Mouse (Mus musculus) E14TG2a.4 (cell line): ENCODE results near the gene Dync1i2.

ENCODE experiments used
- CTCF ChIP-seq: conservative IDR thresholded peaks from 2 replicates; pipeline ENCODE4 v1.5.1; 2014; ENCODE audit warnings: low read length
- NANOG ChIP-seq: IDR thresholded peaks from 2 replicates; pipeline ENCODE4 v1.6.1; 2014; ENCODE audit warnings: borderline replicate concordance, low read length, mixed read lengths

DNA sequence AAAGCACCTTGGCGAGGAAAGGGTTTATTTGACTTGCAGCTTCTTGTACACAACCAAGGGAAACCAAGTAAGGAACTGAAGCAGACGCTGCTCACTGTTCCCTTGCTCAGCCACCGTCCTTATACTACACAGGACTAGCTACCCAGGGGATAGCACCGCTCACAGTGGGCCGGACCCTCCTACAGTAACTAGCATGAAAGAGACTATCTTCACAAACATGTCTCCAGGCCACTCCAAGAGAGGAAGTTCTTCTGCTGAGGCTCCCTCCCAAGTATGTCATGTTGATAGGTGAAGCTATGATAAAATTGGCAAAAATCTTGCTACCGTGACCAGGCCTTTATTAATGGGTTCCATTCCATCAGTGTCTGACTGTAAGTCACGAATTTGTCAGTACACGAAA, 57.2 kb downstream of the Dync1i2 start:
- TF ChIP-seq CTCF = no peak
- no peak for TF ChIP-seq NANOG
